Mouse (Mus musculus) intestine, postnatal 0 days (tissue): ENCODE results near the gene Zkscan17. TPM values are rescaled to one million over a fixed set of nuclear protein-coding genes. Genes with fewer than 3 reads are reported as not detected.
"Not testable (repeated sequence)": the region's sequence is repeated elsewhere in the genome, so short reads cannot be mapped to it uniquely, and the experiment has no call there.

Experiments
- ATAC-seq: fragments of 200-750 bp; cut with Nextera tagmentation; 2 replicates; pipeline ENCODE4 v1.8.0; 2017; ENCODE audit warnings: mild to moderate bottlenecking, moderate TSS enrichment, moderate library complexity
- H3K27ac ChIP-seq: fragments of 300-500 bp; sonication (generic); 2 replicates; pipeline ENCODE4 v1.5.1; 2014; ENCODE audit warnings: mild to moderate bottlenecking, low read depth, low read length, moderate library complexity
- H3K27me3 ChIP-seq: fragments of 300-500 bp; sonication (generic); replicated peaks from 2 replicates; pipeline ENCODE4 v1.6.1; 2014; ENCODE audit warnings: low read length, mixed read lengths; ENCODE audit not compliant: control insufficient read depth, insufficient read depth
- H3K36me3 ChIP-seq: fragments of 300-500 bp; sonication (generic); 2 replicates; pipeline ENCODE4 v1.6.1; 2014; ENCODE audit warnings: mild to moderate bottlenecking, moderate library complexity; ENCODE audit not compliant: control insufficient read depth, insufficient read depth
- H3K4me1 ChIP-seq: fragments of 300-500 bp; sonication (generic); replicated peaks from 2 replicates; pipeline ENCODE4 v1.6.1; 2014; ENCODE audit warnings: antibody characterized with exemption, low read length, mixed read lengths; ENCODE audit not compliant: control insufficient read depth, insufficient read depth
- H3K4me2 ChIP-seq: fragments of 300-500 bp; sonication (generic); replicated peaks from 2 replicates; pipeline ENCODE4 v1.6.1; 2014; ENCODE audit warnings: low read depth, mild to moderate bottlenecking, moderate library complexity
- H3K4me3 ChIP-seq: fragments of 300-500 bp; sonication (generic); 2 replicates; pipeline ENCODE4 v1.5.1; 2014; ENCODE audit warnings: low read depth, low read length
- H3K9ac ChIP-seq: fragments of 300-500 bp; sonication (generic); 2 replicates; pipeline ENCODE4 v1.6.1; 2014; ENCODE audit warnings: mild to moderate bottlenecking, low read depth, low read length
- H3K9me3 ChIP-seq: fragments of 300-500 bp; sonication (generic); 2 replicates; pipeline ENCODE4 v1.6.1; 2016; ENCODE audit warnings: mixed run types; ENCODE audit not compliant: control insufficient read depth
- CTCF ChIP-seq: sonication (generic); IDR thresholded peaks from 2 replicates; pipeline ENCODE4 v1.5.1; 2016; ENCODE audit warnings: low read depth, mild to moderate bottlenecking, control low read depth, antibody characterized with exemption, moderate library complexity
- WGBS: fragments of 180-500 bp; shearing (Covaris S2); extraction: QIAGEN DNeasy Blood & Tissue Kit; methylation state at CpG from one replicate; pipeline ENCODE4 v1.1.7; 2014; 5-methylcytosine and 5-hydroxymethylcytosine counted together
- polyA plus RNA-seq: library from polyadenylated mRNA; unstranded; fragments of >200 nt; fragmentation: Nextera tagmentation; extraction: Ambion mirVana; gene quantifications from 2 replicates; pipeline ENCODE4 v1.2.1, GENCODE M21; 2015

Zkscan17 gene
- 5.4 and 6.2 TPM in 2 replicates for polyA plus RNA-seq

DNA sequence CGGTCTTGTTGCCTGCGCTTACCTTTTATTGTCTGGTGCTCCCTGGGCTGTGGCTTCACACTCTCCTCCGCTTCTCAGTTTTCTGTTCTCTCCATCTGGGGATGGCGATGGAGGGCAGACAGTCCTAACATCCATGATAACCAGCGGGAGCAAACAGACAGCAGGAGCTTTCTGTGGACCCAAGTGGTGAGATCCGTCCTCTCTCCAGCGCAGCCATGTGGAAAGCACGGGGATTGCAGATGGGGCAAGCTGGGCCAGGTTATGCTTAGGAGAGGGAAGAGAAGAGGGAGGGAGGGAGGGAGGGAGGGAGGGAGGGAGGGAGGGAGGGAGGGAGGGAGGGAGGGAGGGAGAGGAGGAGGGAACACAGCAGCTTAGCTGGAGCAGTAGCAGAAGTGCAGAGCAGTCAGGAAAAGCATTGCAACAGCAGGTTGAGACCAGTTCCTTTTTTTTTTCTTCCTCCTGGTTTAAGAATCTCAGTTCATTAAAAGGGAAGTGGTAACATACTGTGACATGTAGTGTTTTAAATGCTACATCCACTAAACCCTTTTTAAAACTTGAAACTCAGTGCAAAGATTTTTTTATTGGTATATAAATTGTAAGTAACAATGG lies at the start of gene Zkscan17:
TSS of gene Zkscan17 (minus strand) at position 280 of the 609 bp plus-strand sequence.
- WGBS, result 44% methylated on average over 8 of the region's 8 CpGs
- Histone ChIP-seq H3K4me3 (no peak within 1 kb of the TSS), H3K27ac (no peak within 1 kb of the TSS), H3K27me3 (no peaks in the 10 kb centered on the region), H3K9me3 (no peaks in the 10 kb centered on the region), H3K36me3 (no peaks in the 10 kb centered on the region), H3K9ac (no peak within 1 kb of the TSS), H3K4me2 (no peak within 1 kb of the TSS), H3K4me1 (no peaks in the 10 kb centered on the region)
- no peak for ATAC-seq
- TF ChIP-seq CTCF, result peak; percentile 54

GRCm38 (mm10) chr11:59576135-59576534 lies 49.6 kb upstream of the Zkscan17 start, which contains the start of gene Olfr222:
Olfr222 (minus strand) TSS chr11:59576235.
- not testable (repeated sequence) for H3K27ac ChIP-seq, H3K9me3 ChIP-seq, H3K4me3 ChIP-seq, H3K4me1 ChIP-seq, H3K27me3 ChIP-seq, H3K4me2 ChIP-seq, H3K36me3 ChIP-seq, ATAC-seq, H3K9ac ChIP-seq

DNA sequence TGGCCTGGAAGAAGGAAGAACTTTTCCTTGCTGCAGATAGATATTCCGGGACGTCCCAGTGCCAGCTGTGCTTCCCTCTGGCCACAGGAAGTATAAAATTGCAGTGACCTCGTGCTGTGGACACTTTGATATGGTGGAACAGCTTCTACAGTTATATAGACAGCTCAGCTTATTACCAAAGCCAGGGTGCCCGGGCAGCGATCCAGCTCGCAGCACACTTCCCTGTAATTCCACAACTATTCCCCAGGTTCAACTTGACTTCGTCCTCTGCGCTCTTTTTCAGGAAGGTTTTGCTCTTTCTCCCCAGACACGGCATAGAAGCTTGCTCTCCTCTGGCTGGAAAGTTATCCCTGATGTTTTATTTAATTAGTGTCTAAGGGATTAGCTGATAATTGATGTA lies 49.2 kb upstream of the Zkscan17 start:
- TF ChIP-seq CTCF, result no peak
- Histone ChIP-seq H3K27ac (no peak overlapping the region), H3K27me3 (peaks cover 4% of the 10 kb centered on the region; the same call in 1 of the 2 replicates), H3K36me3 (no peaks in the 10 kb centered on the region), H3K9me3 (no peaks in the 10 kb centered on the region), H3K4me1 (no peaks in the 10 kb centered on the region), H3K4me3 (no peak overlapping the region), H3K9ac (no peak overlapping the region), H3K4me2 (no peak overlapping the region)
- WGBS, result 52% methylated on average over 9 of the region's 9 CpGs
- no peak for ATAC-seq

- Histone ChIP-seq H3K4me3 (no peak overlapping the region), H3K9me3 (no peaks in the 10 kb centered on the region), H3K4me2 (no peak overlapping the region), H3K36me3 (no peaks in the 10 kb centered on the region), H3K27me3 (no peaks in the 10 kb centered on the region), H3K4me1 (no peaks in the 10 kb centered on the region), H3K27ac (no peak overlapping the region), H3K9ac (no peak overlapping the region)
- peak; percentile 70 for TF ChIP-seq CTCF
- 59% methylated on average over 3 of the region's 3 CpGs for WGBS
- no peak for ATAC-seq
These were observed 42.8 kb upstream of the Zkscan17 start for GRCm38 (mm10) chr11:59569306-59569705.

DNA sequence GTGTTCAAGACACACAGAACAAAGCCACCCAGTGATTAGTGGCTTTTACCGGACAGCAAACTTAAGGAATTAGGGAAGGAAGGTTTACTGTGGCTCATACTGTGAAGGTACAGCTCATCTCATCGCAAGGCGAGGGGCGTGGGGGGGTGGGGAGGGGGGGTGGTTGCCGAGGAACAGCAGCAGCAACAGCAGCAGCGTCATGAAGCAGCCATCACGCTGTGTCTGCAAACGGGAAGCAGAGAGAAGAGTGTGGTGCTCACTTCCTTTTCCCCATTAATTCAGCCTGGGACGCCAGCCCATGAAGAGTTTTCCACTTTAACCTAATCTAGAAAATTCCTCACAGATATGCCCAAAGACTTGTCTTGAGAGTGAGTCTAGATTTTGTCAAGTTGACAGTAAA lies 36.3 kb upstream of the Zkscan17 start:
- no peak for ATAC-seq
- H3K4me2 ChIP-seq, result no peak overlapping the region
- no peaks in the 10 kb centered on the region for H3K36me3 ChIP-seq
- no peaks in the 10 kb centered on the region for H3K27me3 ChIP-seq
- no peak overlapping the region for H3K27ac ChIP-seq
- TF ChIP-seq CTCF, result no peak
- H3K4me3 ChIP-seq, result no peak overlapping the region
- H3K4me1 ChIP-seq, result no peaks in the 10 kb centered on the region
- H3K9ac ChIP-seq, result no peak overlapping the region
- 72% methylated on average over 9 of the region's 9 CpGs for WGBS
- H3K9me3 ChIP-seq, result no peaks in the 10 kb centered on the region

DNA sequence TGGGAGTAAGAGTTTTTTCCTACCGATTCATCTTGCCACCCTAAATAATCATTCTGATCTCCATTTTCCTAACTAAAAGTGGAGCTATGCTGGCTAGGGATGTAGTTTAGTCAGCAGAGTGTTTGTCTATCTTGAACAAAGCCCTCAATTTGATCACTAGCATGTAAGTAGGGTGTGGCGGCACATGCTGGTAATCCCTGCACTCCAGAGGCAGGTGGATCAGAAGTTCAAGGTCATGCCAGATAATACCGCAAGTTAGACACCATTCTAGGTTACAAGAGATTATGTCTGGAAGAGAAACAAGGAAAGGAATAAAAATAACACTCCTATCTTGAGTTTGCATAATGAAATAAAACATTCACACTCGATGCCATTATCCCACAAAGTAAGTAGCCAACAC lies 35.8 kb upstream of the Zkscan17 start:
- no peak overlapping the region for H3K4me2 ChIP-seq
- TF ChIP-seq CTCF, result no peak
- H3K9ac ChIP-seq, result no peak overlapping the region
- no peaks in the 10 kb centered on the region for H3K4me1 ChIP-seq
- H3K36me3 ChIP-seq, result no peaks in the 10 kb centered on the region
- H3K27me3 ChIP-seq, result no peaks in the 10 kb centered on the region
- H3K9me3 ChIP-seq, result no peaks in the 10 kb centered on the region
- no peak overlapping the region for H3K4me3 ChIP-seq
- no peak for ATAC-seq
- H3K27ac ChIP-seq, result no peak overlapping the region
- 85% methylated on average over 4 of the region's 4 CpGs for WGBS

DNA sequence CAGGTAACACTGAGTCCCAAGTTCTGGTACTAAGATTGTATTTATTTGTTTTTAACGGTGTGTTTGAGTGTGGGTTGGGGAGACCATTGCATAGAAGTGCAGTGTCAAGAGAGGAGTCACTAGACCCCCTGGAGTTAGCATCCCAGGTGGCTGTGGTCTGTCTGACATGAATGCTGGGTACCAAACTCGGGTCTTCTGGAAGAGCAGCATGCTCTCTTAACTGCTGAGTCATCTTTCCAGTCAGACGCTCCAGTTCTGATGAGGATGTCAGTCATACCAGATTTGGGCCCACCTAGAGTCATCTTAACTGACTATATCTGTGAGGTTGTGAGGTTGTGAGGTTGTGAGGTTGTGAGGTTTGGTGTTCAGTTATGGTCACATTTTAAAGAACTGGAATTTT lies 34.4 kb upstream of the Zkscan17 start:
- Histone ChIP-seq H3K4me3 (no peak overlapping the region), H3K9ac (no peak overlapping the region), H3K9me3 (no peaks in the 10 kb centered on the region), H3K36me3 (no peaks in the 10 kb centered on the region), H3K27ac (no peak overlapping the region), H3K4me1 (no peaks in the 10 kb centered on the region), H3K4me2 (no peak overlapping the region), H3K27me3 (no peaks in the 10 kb centered on the region)
- 61% methylated on average over 3 of the region's 3 CpGs for WGBS
- TF ChIP-seq CTCF, result no peak
- no peak for ATAC-seq
